ENCODE assay signal across 24 mouse cellular contexts in genomic region chr6:42661739-42662138, GRCm38 (mm10). TPM values are rescaled to one million over a fixed set of nuclear protein-coding genes. Genes with fewer than 3 reads are reported as not detected.
DNase-seq lines count a peak whose midpoint lies in the region; ATAC-seq and TF ChIP-seq lines count a peak whose summit lies in the region.
"Had no signal": no experiment of that assay in that cellular context is flagged by ENCODE, and none has a peak within 500 bp of the region (broad histone marks: within the 10 kb centered on the region; RNA-seq: fewer than 3 reads in every experiment).

No protein-coding gene starts in this region.

- H3K27ac ChIP-seq in midbrain, postnatal 0 days (ENCODE audit: low read depth, low read length): no peak overlapping the region
- H3K27ac ChIP-seq in midbrain, embryonic 13.5 days: no peak overlapping the region
- no peak overlapping the region for H3K27ac ChIP-seq in limb, embryonic 14.5 days (replicated peaks; ENCODE audit: low read depth, low read length)
- H3K27ac ChIP-seq: embryonic facial prominence, embryonic 12.5 days; heart, embryonic 10.5 days; heart, embryonic 15.5 days; hindbrain, embryonic 14.5 days; layer of hippocampus, adult 2 months; liver, embryonic 15.5 days; lung, embryonic 15.5 days had no signal

- no peaks in the 10 kb centered on the region for H3K9me3 ChIP-seq in midbrain, postnatal 0 days (ENCODE audit: low read length)
- H3K9me3 ChIP-seq in midbrain, embryonic 13.5 days: no peaks in the 10 kb centered on the region
- no peaks in the 10 kb centered on the region for H3K9me3 ChIP-seq in limb, embryonic 14.5 days (ENCODE audit: control insufficient read depth, low read length)
- H3K9me3 ChIP-seq: embryonic facial prominence, embryonic 12.5 days; heart, embryonic 10.5 days; heart, embryonic 15.5 days; liver, embryonic 15.5 days; lung, embryonic 15.5 days had no signal

- no peak for ATAC-seq in midbrain, postnatal 0 days (ENCODE audit: low FRiP score)
- ATAC-seq in midbrain, embryonic 13.5 days: no peak
- ATAC-seq in limb, embryonic 14.5 days (ENCODE audit: low FRiP score, low read depth): peak; percentile 60; the same call in 1 of the 2 replicates
- ATAC-seq: CD4-positive, CD25-positive, alpha-beta regulatory T cell, adult 4 months had no signal

- DNase-seq in heart, adult 11 months: peak; percentile 28
- no peak for DNase-seq in heart, postnatal 25 days (ENCODE audit: low spot score)
- peak; percentile 37 for DNase-seq in midbrain, postnatal 0 days (ENCODE audit: low spot score)
- peak; percentile 47 for DNase-seq in limb, embryonic 14.5 days (ENCODE audit: low spot score)
- no peak for DNase-seq in urinary bladder, postnatal 10 days (ENCODE audit: low spot score)
- no peak for DNase-seq in embryo, embryonic 11 days
- DNase-seq: adrenal gland, postnatal 14 days; cerebellum, adult 11-12 months; cerebellum, postnatal 14 days; heart, postnatal 36 days; kidney, adult 18-20 months; kidney, postnatal 36 days; thymus, postnatal 4 days had no signal

- no peaks in the 10 kb centered on the region for H3K27me3 ChIP-seq in midbrain, postnatal 0 days (ENCODE audit: insufficient read depth, low read length)
- no peaks in the 10 kb centered on the region for H3K27me3 ChIP-seq in midbrain, embryonic 13.5 days
- H3K27me3 ChIP-seq in limb, embryonic 14.5 days (ENCODE audit: control insufficient read depth, insufficient read depth, low read length): no peaks in the 10 kb centered on the region
- H3K27me3 ChIP-seq: embryonic facial prominence, embryonic 12.5 days; heart, embryonic 15.5 days; liver, embryonic 15.5 days; lung, embryonic 15.5 days had no signal

- H3K4me3 ChIP-seq in midbrain, postnatal 0 days (ENCODE audit: low read depth, low read length): no peak overlapping the region
- H3K4me3 ChIP-seq in midbrain, embryonic 13.5 days (replicated peaks): no peak overlapping the region
- H3K4me3 ChIP-seq in limb, embryonic 14.5 days (replicated peaks; ENCODE audit: low read length): no peak overlapping the region
- H3K4me3 ChIP-seq: embryonic facial prominence, embryonic 12.5 days; heart, embryonic 10.5 days; heart, embryonic 15.5 days; layer of hippocampus, adult 2 months; liver, embryonic 15.5 days; lung, embryonic 15.5 days had no signal

- no peak overlapping the region for H3K9ac ChIP-seq in midbrain, postnatal 0 days (replicated peaks; ENCODE audit: low read length, poor library complexity, severe bottlenecking)
- no peak overlapping the region for H3K9ac ChIP-seq in midbrain, embryonic 13.5 days (replicated peaks)
- H3K9ac ChIP-seq in limb, embryonic 14.5 days (ENCODE audit: low read depth, low read length, severe bottlenecking): no peak overlapping the region
- H3K9ac ChIP-seq: embryonic facial prominence, embryonic 12.5 days; heart, embryonic 15.5 days; hindbrain, embryonic 14.5 days; liver, embryonic 15.5 days; lung, embryonic 15.5 days had no signal

- 64% methylated on average over 2 of the region's 2 CpGs for WGBS in midbrain, postnatal 0 days
- WGBS in midbrain, embryonic 13.5 days: 67% methylated on average over 2 of the region's 2 CpGs
- 31% methylated on average over 2 of the region's 2 CpGs for WGBS in limb, embryonic 14.5 days

- no peak for TF ChIP-seq POLR2A in limb, embryonic 14.5 days (IDR thresholded peaks at IDR 0.05; ENCODE audit: borderline replicate concordance, extremely low read depth, insufficient read depth, insufficient read length)

- TF ChIP-seq CTCF in midbrain, postnatal 0 days (IDR thresholded peaks at IDR 0.05): no peak

- H3K4me2 ChIP-seq in midbrain, postnatal 0 days (ENCODE audit: low read depth, low read length, poor library complexity, severe bottlenecking): no peak overlapping the region
- H3K4me2 ChIP-seq in midbrain, embryonic 13.5 days (replicated peaks): no peak overlapping the region
- no peak overlapping the region for H3K4me2 ChIP-seq in limb, embryonic 14.5 days (replicated peaks; ENCODE audit: low read depth, low read length, severe bottlenecking)
- H3K4me2 ChIP-seq: embryonic facial prominence, embryonic 12.5 days; heart, embryonic 15.5 days; hindbrain, embryonic 14.5 days; liver, embryonic 15.5 days; lung, embryonic 15.5 days; midbrain, embryonic 11.5 days had no signal

- H3K4me1 ChIP-seq in midbrain, postnatal 0 days (ENCODE audit: insufficient read depth, low read length): no peaks in the 10 kb centered on the region
- no peaks in the 10 kb centered on the region for H3K4me1 ChIP-seq in midbrain, embryonic 13.5 days (replicated peaks)
- no peaks in the 10 kb centered on the region for H3K4me1 ChIP-seq in limb, embryonic 14.5 days (ENCODE audit: control insufficient read depth, insufficient read depth, low read length)
- H3K4me1 ChIP-seq: embryonic facial prominence, embryonic 12.5 days; heart, embryonic 10.5 days; heart, embryonic 15.5 days; liver, embryonic 15.5 days; lung, embryonic 15.5 days had no signal

- H3K36me3 ChIP-seq in midbrain, postnatal 0 days (ENCODE audit: insufficient read depth, low read length): no peaks in the 10 kb centered on the region
- H3K36me3 ChIP-seq in midbrain, embryonic 13.5 days: no peaks in the 10 kb centered on the region
- H3K36me3 ChIP-seq in limb, embryonic 14.5 days (ENCODE audit: control insufficient read depth, insufficient read depth, low read length): no peaks in the 10 kb centered on the region
- H3K36me3 ChIP-seq: embryonic facial prominence, embryonic 12.5 days; heart, embryonic 10.5 days; heart, embryonic 15.5 days; liver, embryonic 15.5 days; lung, embryonic 15.5 days had no signal

- intact Hi-C loops in heart, postnatal 25 days (cut with DNase I): no loop called here

RNA-seq across cellular contexts. Expression of gene Tcaf2, which starts 16.7 kb away (rescaled TPM):
- 1 to 10 TPM; 3.3 to 3.6 TPM for total RNA-seq in heart, postnatal 25 days (2021)
- 3.1 and 4.7 TPM in 2 replicates for total RNA-seq in midbrain, postnatal 0 days (2014; rRNA removed)
- polyA plus RNA-seq in midbrain, postnatal 0 days (2015; fragmentation: Nextera tagmentation; extraction: Ambion mirVana): 1.5 and 1.8 TPM in 2 replicates
- polyA plus RNA-seq in midbrain, embryonic 13.5 days (2015; fragmentation: Nextera tagmentation; extraction: Ambion mirVana): 1.9 and 2.3 TPM in 2 replicates
- polyA plus RNA-seq in limb, embryonic 14.5 days (2012; rRNA removed): 3.9 and 4.3 TPM in 2 replicates
- 2.3 and 2.6 TPM in 2 replicates for polyA plus RNA-seq in limb, embryonic 14.5 days (2014; fragmentation: Nextera tagmentation; extraction: Ambion mirVana)
- total RNA-seq: granulocyte monocyte progenitor cell, adult 5-6 weeks had no signal
- polyA plus RNA-seq: CD4-positive, CD25-positive, alpha-beta regulatory T cell, adult 4 months had no signal

RNA-seq across cellular contexts. Expression of gene Tcaf1, which starts 48.1 kb away (rescaled TPM):
- 10 to 100 TPM; 12.3 to 15.9 TPM for total RNA-seq in heart, postnatal 25 days (2021)
- 306 and 314 TPM in 2 replicates for total RNA-seq in midbrain, postnatal 0 days (2014; rRNA removed)
- 195 and 199 TPM in 2 replicates for polyA plus RNA-seq in midbrain, postnatal 0 days (2015; fragmentation: Nextera tagmentation; extraction: Ambion mirVana)
- 246 and 247 TPM in 2 replicates for polyA plus RNA-seq in midbrain, embryonic 13.5 days (2015; fragmentation: Nextera tagmentation; extraction: Ambion mirVana)
- 58.7 and 64.1 TPM in 2 replicates for polyA plus RNA-seq in limb, embryonic 14.5 days (2012; rRNA removed)
- polyA plus RNA-seq in limb, embryonic 14.5 days (2014; fragmentation: Nextera tagmentation; extraction: Ambion mirVana): 63.5 and 70.6 TPM in 2 replicates
- polyA plus RNA-seq: CD4-positive, CD25-positive, alpha-beta regulatory T cell, adult 4 months had no signal

Comparison
In these comparisons a context has a peak if more than half of its experiments do, and no peak if none do; other contexts are left out.
1. DNase-seq: peak in heart, adult 11 months (single experiment), midbrain, postnatal 0 days (single experiment) and limb, embryonic 14.5 days (single experiment); none in heart, postnatal 25 days (single experiment), urinary bladder, postnatal 10 days (single experiment) and embryo, embryonic 11 days (single experiment).